Mouse (Mus musculus): ENCODE data around the gene Fasl.

DNA sequence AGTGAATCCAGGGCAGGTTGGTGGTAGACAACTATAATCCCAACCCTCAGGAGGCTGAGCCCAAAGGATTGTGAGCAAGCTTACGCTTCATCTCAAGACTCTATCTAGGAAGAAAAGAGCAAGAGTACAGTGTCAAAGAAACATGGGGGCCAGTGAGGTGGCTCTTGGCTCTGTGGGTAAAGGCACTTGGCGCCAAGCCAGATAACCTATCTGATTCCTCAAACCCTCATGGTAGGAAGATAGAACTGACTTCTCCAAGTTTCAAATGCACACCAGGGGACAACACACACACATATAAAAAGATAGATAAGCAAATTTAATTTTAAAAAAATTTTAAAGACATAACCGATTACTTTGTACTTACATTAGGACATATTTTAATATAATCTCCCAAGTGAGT is 52.0 kb downstream of the Fasl start:
- TF ChIP-seq POLR2A (IDR thresholded peaks at IDR 0.05; ENCODE audit: borderline replicate concordance, extremely low read depth, low read depth, low read length) (no peak), CTCF (IDR thresholded peaks at IDR 0.05; ENCODE audit: insufficient read depth, low read length) (no peak)
